11 mouse cellular contexts compared by ENCODE assay signal in the genomic region with DNA sequence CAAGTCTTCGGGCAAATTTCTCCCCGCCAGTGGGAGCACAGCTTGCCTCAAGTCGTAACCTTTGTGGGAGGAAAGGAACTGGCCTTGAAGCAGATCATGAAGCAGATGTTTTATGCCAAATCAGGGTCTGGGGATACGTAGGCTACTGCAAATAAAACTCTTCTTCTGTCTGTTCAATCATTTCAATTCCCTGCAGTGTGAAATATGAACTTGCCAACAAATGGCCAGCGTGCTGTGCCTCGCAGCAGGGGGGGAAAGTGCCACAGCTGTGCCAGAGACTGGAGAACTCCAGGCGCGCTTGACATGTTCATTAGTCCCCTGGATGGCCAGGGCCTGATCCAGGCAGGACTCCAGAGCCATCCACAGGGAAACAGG.
DNase-seq lines count a peak whose midpoint lies in the region; ATAC-seq and TF ChIP-seq lines count a peak whose summit lies in the region.
"Had no signal": no experiment of that assay in that cellular context is flagged by ENCODE, and none has a peak within 500 bp of the region (broad histone marks: within the 10 kb centered on the region; RNA-seq: fewer than 3 reads in every experiment).

No protein-coding gene starts in this region.

- H3K9me3 ChIP-seq in kidney, postnatal 0 days (replicated peaks; ENCODE audit: low read length), result no peaks in the 10 kb centered on the region
- no peaks in the 10 kb centered on the region for H3K9me3 ChIP-seq in kidney, embryonic 16.5 days (ENCODE audit: low read length)
- H3K9me3 ChIP-seq in limb, embryonic 10.5 days (replicated peaks), result no peaks in the 10 kb centered on the region
- H3K9me3 ChIP-seq in neural tube, embryonic 15.5 days (replicated peaks), result no peaks in the 10 kb centered on the region
- H3K9me3 ChIP-seq: embryonic facial prominence, embryonic 15.5 days had no signal

- no peaks in the 10 kb centered on the region; the same call in 1 of the 2 replicates for H3K4me1 ChIP-seq in kidney, postnatal 0 days (replicated peaks; ENCODE audit: insufficient read depth, low read length)
- peaks cover 6% of the 10 kb centered on the region; the same call in 1 of the 2 replicates for H3K4me1 ChIP-seq in kidney, embryonic 16.5 days (ENCODE audit: insufficient read depth, low read length)
- H3K4me1 ChIP-seq in limb, embryonic 10.5 days, result peaks cover 25% of the 10 kb centered on the region
- peaks cover 20% of the 10 kb centered on the region for H3K4me1 ChIP-seq in neural tube, embryonic 15.5 days

- no peak overlapping the region for H3K9ac ChIP-seq in kidney, postnatal 0 days (ENCODE audit: low read depth, low read length)
- no peak overlapping the region for H3K9ac ChIP-seq in kidney, embryonic 16.5 days (replicated peaks; ENCODE audit: low read length)
- no peak overlapping the region for H3K9ac ChIP-seq in neural tube, embryonic 15.5 days (replicated peaks)
- H3K9ac ChIP-seq: embryonic facial prominence, embryonic 15.5 days had no signal

- no peak overlapping the region for H3K27ac ChIP-seq in kidney, postnatal 0 days
- H3K27ac ChIP-seq in kidney, embryonic 16.5 days (ENCODE audit: low read length), result no peak overlapping the region
- no peak overlapping the region for H3K27ac ChIP-seq in limb, embryonic 10.5 days
- H3K27ac ChIP-seq in neural tube, embryonic 15.5 days (replicated peaks), result peak overlapping the region; percentile 54
- H3K27ac ChIP-seq: embryonic facial prominence, embryonic 15.5 days; macrophage had no signal

- no peak overlapping the region for H3K4me2 ChIP-seq in kidney, postnatal 0 days (ENCODE audit: low read length)
- H3K4me2 ChIP-seq in kidney, embryonic 16.5 days (replicated peaks; ENCODE audit: low read depth, low read length), result no peak overlapping the region
- H3K4me2 ChIP-seq in neural tube, embryonic 15.5 days, result peak overlapping the region; percentile 17
- H3K4me2 ChIP-seq: embryonic facial prominence, embryonic 15.5 days had no signal

- no peak for TF ChIP-seq CTCF in kidney, postnatal 0 days (IDR thresholded peaks at IDR 0.05; ENCODE audit: low read depth)

- no peak for ATAC-seq in kidney, postnatal 0 days (replicated peaks; ENCODE audit: low FRiP score, low read depth)
- no peak for ATAC-seq in kidney, embryonic 16.5 days (ENCODE audit: low FRiP score, low TSS enrichment)
- ATAC-seq in neural tube, embryonic 15.5 days (ENCODE audit: low FRiP score), result peak; percentile 51

- no peaks in the 10 kb centered on the region for H3K27me3 ChIP-seq in kidney, postnatal 0 days (ENCODE audit: insufficient read depth, low read length)
- no peaks in the 10 kb centered on the region for H3K27me3 ChIP-seq in kidney, embryonic 16.5 days (ENCODE audit: insufficient read depth, low read length)
- no peaks in the 10 kb centered on the region for H3K27me3 ChIP-seq in limb, embryonic 10.5 days (ENCODE audit: low read depth, poor library complexity, severe bottlenecking)
- H3K27me3 ChIP-seq in neural tube, embryonic 15.5 days (replicated peaks), result no peaks in the 10 kb centered on the region
- H3K27me3 ChIP-seq: embryonic facial prominence, embryonic 15.5 days had no signal

- DNase-seq in kidney, postnatal 0 days (ENCODE audit: low spot score), result peak; percentile 35
- DNase-seq in forelimb bud, embryonic 11.5 days (ENCODE audit: low read depth, low spot score), result peak; percentile 29
- DNase-seq in limb, embryonic 10.5 days (ENCODE audit: low spot score), result peak; percentile 43
- no peak for DNase-seq in urinary bladder, postnatal 10 days (ENCODE audit: low spot score)
- DNase-seq in right cerebral cortex, postnatal 14 days, result no peak
- DNase-seq: adrenal gland, postnatal 36 days; cerebellum, adult 11-12 months had no signal

- H3K4me3 ChIP-seq in kidney, postnatal 0 days (replicated peaks; ENCODE audit: low read depth, low read length), result no peak overlapping the region
- H3K4me3 ChIP-seq in kidney, embryonic 16.5 days (ENCODE audit: low read length), result no peak overlapping the region
- no peak overlapping the region for H3K4me3 ChIP-seq in limb, embryonic 10.5 days
- no peak overlapping the region for H3K4me3 ChIP-seq in neural tube, embryonic 15.5 days (replicated peaks)
- H3K4me3 ChIP-seq: embryonic facial prominence, embryonic 15.5 days had no signal

- 39% methylated on average over 8 of the region's 8 CpGs for WGBS in kidney, postnatal 0 days
- WGBS in kidney, embryonic 16.5 days, result 36% methylated on average over 8 of the region's 8 CpGs
- 61% methylated on average over 8 of the region's 8 CpGs for WGBS in limb, embryonic 10.5 days
- WGBS in neural tube, embryonic 15.5 days, result 19% methylated on average over 8 of the region's 8 CpGs

- H3K36me3 ChIP-seq in kidney, postnatal 0 days (ENCODE audit: insufficient read depth, low read length), result no peaks in the 10 kb centered on the region
- H3K36me3 ChIP-seq in kidney, embryonic 16.5 days (ENCODE audit: insufficient read depth, low read length), result no peaks in the 10 kb centered on the region
- no peaks in the 10 kb centered on the region for H3K36me3 ChIP-seq in limb, embryonic 10.5 days
- H3K36me3 ChIP-seq in neural tube, embryonic 15.5 days, result no peaks in the 10 kb centered on the region
- H3K36me3 ChIP-seq: embryonic facial prominence, embryonic 15.5 days had no signal

Comparison
In these comparisons a context has a peak if more than half of its experiments do, and no peak if none do; other contexts are left out.
1. DNase-seq: peak in kidney, postnatal 0 days (single experiment), forelimb bud, embryonic 11.5 days (single experiment) and limb, embryonic 10.5 days (single experiment); none in urinary bladder, postnatal 10 days (single experiment) and right cerebral cortex, postnatal 14 days (single experiment).